Mouse (Mus musculus) hindbrain, embryonic 15.5 days (tissue): ENCODE results near the gene Ift43. TPM values are rescaled to one million over a fixed set of nuclear protein-coding genes. Genes with fewer than 3 reads are reported as not detected.

Experiments used
- ATAC-seq: fragments of 200-750 bp; cut with Nextera tagmentation; 2 replicates; pipeline ENCODE4 v1.8.0; 2017; ENCODE audit warnings: low read depth, moderate number of reproducible peaks, moderate TSS enrichment; ENCODE audit not compliant: low FRiP score
- H3K27ac ChIP-seq: fragments of 300-500 bp; sonication (generic); replicated peaks from 2 replicates; pipeline ENCODE4 v1.5.1; 2015; ENCODE audit warnings: mild to moderate bottlenecking, inconsistent platforms
- H3K27me3 ChIP-seq: fragments of 300-500 bp; sonication (generic); 2 replicates; pipeline ENCODE4 v1.6.1; 2015; ENCODE audit warnings: control low read depth, inconsistent platforms
- H3K36me3 ChIP-seq: fragments of 300-500 bp; sonication (generic); 2 replicates; pipeline ENCODE4 v1.6.1; 2015; ENCODE audit warnings: control low read depth, inconsistent platforms
- H3K4me1 ChIP-seq: fragments of 300-500 bp; sonication (generic); replicated peaks from 2 replicates; pipeline ENCODE4 v1.6.1; 2015; ENCODE audit warnings: control low read depth, inconsistent platforms
- H3K4me2 ChIP-seq: fragments of 300-500 bp; sonication (generic); 2 replicates; pipeline ENCODE4 v1.6.1; 2015; ENCODE audit warnings: moderate library complexity, mild to moderate bottlenecking, inconsistent platforms
- H3K4me3 ChIP-seq: fragments of 300-500 bp; sonication (generic); 2 replicates; pipeline ENCODE4 v1.5.1; 2015; ENCODE audit warnings: mild to moderate bottlenecking, inconsistent platforms
- H3K9ac ChIP-seq: fragments of 300-500 bp; sonication (generic); 2 replicates; pipeline ENCODE4 v1.6.1; 2015; ENCODE audit warnings: inconsistent platforms
- H3K9me3 ChIP-seq: fragments of 300-500 bp; sonication (generic); 2 replicates; pipeline ENCODE4 v1.6.1; 2016; ENCODE audit warnings: control low read depth, inconsistent platforms
- WGBS: fragments of 180-500 bp; shearing (Covaris S2); methylation state at CpG from one replicate; pipeline ENCODE4 v1.1.7; 2015; 5-methylcytosine and 5-hydroxymethylcytosine counted together
- polyA plus RNA-seq: library from polyadenylated mRNA; unstranded; fragments of >200 nt; fragmentation: Nextera tagmentation; extraction: Ambion mirVana; gene quantifications from 2 replicates; pipeline ENCODE4 v1.2.1, GENCODE M21; 2015

The Ift43 gene
- polyA plus RNA-seq, 1 experiment from 2014 or later, result 42.7 TPM

DNA sequence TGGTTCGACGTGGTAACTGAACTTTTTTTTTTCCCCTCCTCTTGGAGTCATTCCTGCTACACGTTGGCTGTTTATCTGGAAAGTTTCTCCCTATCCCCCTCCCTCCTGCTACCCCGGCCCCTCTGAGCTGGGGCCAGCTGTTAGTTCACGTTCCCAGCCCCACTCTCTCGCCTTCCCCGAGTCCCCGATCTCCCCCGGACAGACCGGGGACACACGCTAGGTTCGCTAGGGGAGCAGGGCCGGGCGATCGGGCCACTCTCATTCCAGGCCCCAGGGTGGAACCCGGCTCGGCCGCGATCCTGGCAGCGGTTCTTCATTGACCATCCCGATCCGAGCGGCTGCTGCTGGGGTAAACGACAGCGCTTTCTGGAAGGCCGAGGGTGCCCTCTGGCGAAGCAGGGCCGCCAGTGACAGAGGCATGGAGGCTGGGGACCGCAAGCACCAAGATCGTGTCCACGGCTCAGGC is 3.1 kb upstream of the Ift43 start:
- under 1% methylated on average over 31 of the region's 31 CpGs for WGBS
- Histone ChIP-seq H3K9ac (peak overlapping the region; percentile 66), H3K4me2 (peak overlapping the region; percentile 99), H3K27ac (peak overlapping the region; percentile 80), H3K36me3 (no peaks in the 10 kb centered on the region), H3K4me1 (peaks cover 41% of the 10 kb centered on the region), H3K27me3 (peaks cover 14% of the 10 kb centered on the region; the same call in 1 of the 2 replicates), H3K9me3 (no peaks in the 10 kb centered on the region), H3K4me3 (peak overlapping the region; percentile 65)
- ATAC-seq, result peak; percentile 83

DNA sequence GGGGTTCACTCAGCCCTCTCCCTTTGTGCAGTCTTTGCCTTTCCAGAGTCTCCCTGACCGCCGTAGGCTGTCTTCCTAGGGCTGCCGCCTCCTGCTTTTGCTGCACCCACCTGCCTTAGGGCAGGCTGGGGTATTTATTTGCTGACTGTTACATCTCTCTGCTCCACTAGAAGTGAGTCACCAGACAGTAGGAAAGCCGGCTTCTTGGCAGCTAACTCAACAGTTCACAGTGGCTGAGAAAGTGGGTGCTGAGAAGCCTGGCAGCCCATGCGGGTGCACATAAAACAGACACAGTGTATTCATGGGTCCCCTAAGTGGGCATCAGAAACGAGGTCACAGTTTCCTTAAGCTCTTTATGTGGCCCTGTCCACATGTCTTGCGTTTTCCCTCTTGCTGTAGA is 3.5 kb downstream of the Ift43 start:
- Histone ChIP-seq H3K4me3 (no peak overlapping the region), H3K36me3 (0 out of 2 replicates have a peak, but pooled peaks cover 6% of the 10 kb centered on the region), H3K4me1 (peaks cover 8% of the 10 kb centered on the region), H3K27ac (no peak overlapping the region), H3K9ac (no peak overlapping the region), H3K4me2 (no peak overlapping the region), H3K27me3 (0 out of 2 replicates have a peak, but pooled peaks cover under 1% of the 10 kb centered on the region), H3K9me3 (no peaks in the 10 kb centered on the region)
- ATAC-seq, result no peak
- 94% methylated on average over 7 of the region's 7 CpGs for WGBS

DNA sequence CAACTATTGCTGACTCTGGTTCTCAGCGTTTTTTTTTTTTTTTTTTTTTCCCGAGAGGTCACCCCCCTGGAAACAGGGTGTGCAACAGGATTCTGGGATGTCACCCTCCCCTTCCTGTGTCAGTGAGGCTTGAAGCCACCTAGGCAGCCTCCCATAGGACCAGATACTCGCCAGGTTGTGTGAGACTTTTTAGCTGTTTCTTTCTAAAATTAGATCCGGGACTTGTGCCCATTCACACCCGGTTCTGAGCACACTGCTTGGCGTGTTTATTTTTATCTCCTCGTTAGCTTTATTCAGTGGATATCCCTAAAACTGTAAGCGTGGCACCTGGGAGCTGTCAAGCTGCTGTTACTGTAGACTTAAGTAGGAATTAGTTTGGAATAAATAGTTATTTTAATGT is 4.2 kb downstream of the Ift43 start:
- Histone ChIP-seq H3K9ac (no peak overlapping the region), H3K27me3 (no peaks in the 10 kb centered on the region), H3K9me3 (no peaks in the 10 kb centered on the region), H3K4me2 (no peak overlapping the region), H3K27ac (no peak overlapping the region), H3K4me3 (no peak overlapping the region), H3K4me1 (peaks cover 8% of the 10 kb centered on the region), H3K36me3 (0 out of 2 replicates have a peak, but pooled peaks cover 6% of the 10 kb centered on the region)
- ATAC-seq, result no peak
- WGBS, result 83% methylated on average over 8 of the region's 8 CpGs

DNA sequence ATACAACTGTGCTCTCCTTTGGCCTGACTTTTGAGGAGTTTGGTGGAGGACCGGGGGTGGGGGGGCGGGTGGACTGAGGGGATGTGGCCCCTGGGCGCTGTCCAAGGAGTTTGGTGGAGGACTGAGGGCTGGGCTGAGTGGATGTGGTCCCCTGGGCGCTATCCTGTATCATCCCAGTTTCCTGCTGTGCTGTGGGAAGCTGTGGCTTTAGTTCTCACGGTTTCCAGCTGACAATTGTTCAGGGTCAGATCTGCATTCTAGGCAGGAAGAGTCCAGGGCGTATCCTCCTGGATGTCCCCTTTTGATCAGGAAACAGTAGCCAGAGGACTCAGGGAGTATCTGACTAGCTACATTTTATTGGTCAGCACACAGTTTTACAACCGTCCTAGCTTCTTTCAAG is 5.7 kb downstream of the Ift43 start:
- Histone ChIP-seq H3K27ac (no peak overlapping the region), H3K9me3 (no peaks in the 10 kb centered on the region), H3K4me1 (peaks cover 5% of the 10 kb centered on the region), H3K9ac (no peak overlapping the region), H3K4me3 (no peak overlapping the region), H3K36me3 (0 out of 2 replicates have a peak, but pooled peaks cover 6% of the 10 kb centered on the region), H3K4me2 (no peak overlapping the region), H3K27me3 (no peaks in the 10 kb centered on the region)
- ATAC-seq, result 0 out of 2 replicates have a peak, but pooled peaks have one; percentile 10
- WGBS, result 71% methylated on average over 7 of the region's 7 CpGs

DNA sequence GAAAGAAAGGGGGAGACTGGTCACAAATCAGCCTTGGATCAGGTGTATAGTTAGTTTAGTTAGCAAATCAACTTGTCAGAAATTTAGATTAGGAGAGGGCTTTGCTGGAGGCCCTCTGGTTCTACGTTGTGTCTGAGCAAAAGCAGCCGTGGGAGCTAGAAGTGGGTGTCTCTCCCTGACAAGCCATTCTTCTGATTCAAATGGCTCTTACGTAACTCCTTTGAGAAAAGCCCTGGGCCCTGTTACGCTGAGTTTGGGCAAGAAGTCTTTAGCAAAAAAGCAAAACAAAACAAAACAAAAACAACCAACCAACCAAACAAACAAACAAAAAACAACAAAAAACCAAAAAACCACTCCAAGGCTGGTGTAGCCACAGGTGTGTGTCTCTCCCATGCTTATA is 8.4 kb downstream of the Ift43 start:
- no peak overlapping the region for H3K9ac ChIP-seq
- H3K4me3 ChIP-seq, result no peak overlapping the region
- 0 out of 2 replicates have a peak, but pooled peaks cover 6% of the 10 kb centered on the region for H3K36me3 ChIP-seq
- no peaks in the 10 kb centered on the region for H3K27me3 ChIP-seq
- no peak overlapping the region for H3K4me2 ChIP-seq
- no peak for ATAC-seq
- WGBS, result 71% methylated on average over 4 of the region's 4 CpGs
- H3K27ac ChIP-seq, result no peak overlapping the region
- H3K9me3 ChIP-seq, result no peaks in the 10 kb centered on the region
- no peaks in the 10 kb centered on the region for H3K4me1 ChIP-seq

GRCm38 (mm10) chr12:86091601-86092132 is 9.3 kb downstream of the Ift43 start:
- ATAC-seq, result no peak
- 0 out of 2 replicates have a peak, but pooled peaks cover 6% of the 10 kb centered on the region for H3K36me3 ChIP-seq
- H3K27ac ChIP-seq, result no peak overlapping the region
- 51% methylated on average over 18 of the region's 18 CpGs for WGBS
- no peak overlapping the region for H3K4me3 ChIP-seq
- no peaks in the 10 kb centered on the region for H3K9me3 ChIP-seq
- H3K4me2 ChIP-seq, result peak overlapping the region; percentile 13; the same call in 1 of the 2 replicates
- no peaks in the 10 kb centered on the region for H3K4me1 ChIP-seq
- H3K27me3 ChIP-seq, result no peaks in the 10 kb centered on the region
- H3K9ac ChIP-seq, result no peak overlapping the region

DNA sequence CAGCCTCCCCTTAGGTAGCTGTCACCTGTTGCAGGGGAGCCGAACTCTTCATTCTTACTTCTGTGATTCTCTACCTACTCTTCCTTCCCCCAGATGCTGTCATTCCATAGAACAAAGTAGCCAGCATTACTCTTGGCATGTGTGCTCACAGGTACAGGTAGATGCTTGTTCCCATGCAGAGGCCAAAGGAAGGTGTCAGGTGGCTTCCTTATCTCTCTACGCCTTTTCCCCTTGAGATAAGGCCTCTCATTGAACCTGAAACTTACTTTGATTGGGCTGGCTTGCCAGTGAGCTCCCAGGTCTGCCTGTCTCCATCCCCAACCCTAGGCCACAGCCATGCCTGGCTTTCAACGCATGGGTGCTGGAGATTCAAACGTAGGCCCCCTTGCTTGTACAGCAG is 11.7 kb downstream of the Ift43 start:
- H3K27me3 ChIP-seq, result no peaks in the 10 kb centered on the region
- no peak overlapping the region for H3K9ac ChIP-seq
- 0 out of 2 replicates have a peak, but pooled peaks cover 3% of the 10 kb centered on the region for H3K36me3 ChIP-seq
- H3K27ac ChIP-seq, result no peak overlapping the region
- no peak overlapping the region for H3K4me2 ChIP-seq
- no peak for ATAC-seq
- no peaks in the 10 kb centered on the region for H3K9me3 ChIP-seq
- no peak overlapping the region for H3K4me3 ChIP-seq
- H3K4me1 ChIP-seq, result no peaks in the 10 kb centered on the region
- WGBS, result 94% methylated on average over 4 of the region's 4 CpGs

DNA sequence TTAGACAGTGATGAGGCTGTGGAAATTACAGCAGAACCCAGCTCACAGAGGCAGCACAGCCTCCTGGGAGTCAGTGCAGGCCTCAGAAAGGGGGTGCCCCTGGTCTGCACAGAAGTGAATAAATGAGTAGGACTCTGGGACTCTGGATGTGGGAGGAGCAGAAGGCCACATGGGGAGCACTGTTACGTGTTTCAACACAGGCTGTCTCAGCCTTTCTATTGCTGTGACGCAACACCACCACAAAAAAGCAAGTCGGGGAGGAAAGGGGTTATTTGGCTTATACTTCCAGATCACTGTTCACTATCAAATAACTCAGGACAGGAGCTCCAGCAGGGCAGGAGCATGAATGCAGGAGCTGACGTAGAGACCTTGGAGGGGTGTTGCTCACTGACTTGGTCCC is 13.5 kb downstream of the Ift43 start:
- no peaks in the 10 kb centered on the region for H3K27me3 ChIP-seq
- no peaks in the 10 kb centered on the region for H3K9me3 ChIP-seq
- no peaks in the 10 kb centered on the region for H3K4me1 ChIP-seq
- no peak overlapping the region for H3K9ac ChIP-seq
- no peak for ATAC-seq
- H3K4me2 ChIP-seq, result no peak overlapping the region
- H3K4me3 ChIP-seq, result no peak overlapping the region
- 90% methylated on average over 4 of the region's 4 CpGs for whole genome bisulfite sequencing
- H3K27ac ChIP-seq, result no peak overlapping the region
- no peaks in the 10 kb centered on the region for H3K36me3 ChIP-seq

GRCm38 (mm10) chr12:86097781-86098180 is 15.4 kb downstream of the Ift43 start:
- no peak for ATAC-seq
- no peaks in the 10 kb centered on the region for H3K36me3 ChIP-seq
- H3K27me3 ChIP-seq, result no peaks in the 10 kb centered on the region
- no peak overlapping the region for H3K9ac ChIP-seq
- H3K4me1 ChIP-seq, result peaks cover under 1% of the 10 kb centered on the region; the same call in 1 of the 2 replicates
- no peak overlapping the region for H3K27ac ChIP-seq
- no peak overlapping the region for H3K4me2 ChIP-seq
- H3K4me3 ChIP-seq, result no peak overlapping the region
- WGBS, result 65% methylated on average over 11 of the region's 11 CpGs
- no peaks in the 10 kb centered on the region for H3K9me3 ChIP-seq

- Histone ChIP-seq H3K27me3 (no peaks in the 10 kb centered on the region), H3K36me3 (no peaks in the 10 kb centered on the region), H3K9me3 (no peaks in the 10 kb centered on the region), H3K27ac (no peak overlapping the region), H3K4me2 (no peak overlapping the region), H3K4me1 (peaks cover 15% of the 10 kb centered on the region), H3K4me3 (no peak overlapping the region), H3K9ac (no peak overlapping the region)
- ATAC-seq, result no peak
- WGBS, result 89% methylated on average over 3 of the region's 3 CpGs
These were observed 18.4 kb downstream of the Ift43 start for GRCm38 (mm10) chr12:86100711-86101110.

DNA sequence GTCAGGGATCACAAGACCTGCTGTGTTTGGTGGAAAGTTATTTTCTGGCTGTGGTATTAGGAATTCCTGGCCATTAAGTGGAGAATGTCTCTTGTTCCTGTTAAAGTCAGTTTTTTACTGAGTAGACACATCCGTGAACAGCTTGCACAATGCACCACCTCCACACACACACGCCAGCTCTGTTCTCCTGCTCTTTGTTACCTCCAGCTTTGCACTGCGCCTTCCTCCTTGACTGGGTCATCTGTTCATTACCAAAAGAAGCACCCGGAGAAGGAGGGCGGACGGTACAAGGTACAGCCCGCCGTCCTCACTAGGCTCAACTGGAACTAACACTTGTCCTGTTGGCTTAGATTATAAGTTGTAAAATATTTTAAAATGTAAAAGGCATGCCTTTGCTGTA is 20.3 kb downstream of the Ift43 start:
- Histone ChIP-seq H3K36me3 (no peaks in the 10 kb centered on the region), H3K9ac (no peak overlapping the region), H3K4me2 (no peak overlapping the region), H3K4me1 (peaks cover 15% of the 10 kb centered on the region), H3K27ac (0 out of 2 replicates have a peak overlapping the region, but pooled peaks have one; percentile 31), H3K4me3 (no peak overlapping the region), H3K27me3 (no peaks in the 10 kb centered on the region), H3K9me3 (no peaks in the 10 kb centered on the region)
- ATAC-seq, result no peak
- 70% methylated on average over 8 of the region's 8 CpGs for WGBS

- Histone ChIP-seq H3K27me3 (no peaks in the 10 kb centered on the region), H3K4me2 (no peak overlapping the region), H3K27ac (peak overlapping the region; percentile 44; the same call in 1 of the 2 replicates), H3K9ac (no peak overlapping the region), H3K36me3 (no peaks in the 10 kb centered on the region), H3K4me1 (peaks cover 15% of the 10 kb centered on the region), H3K4me3 (no peak overlapping the region), H3K9me3 (no peaks in the 10 kb centered on the region)
- no peak for ATAC-seq
- 23% methylated on average over 11 of the region's 11 CpGs for WGBS
These were observed 21.1 kb downstream of the Ift43 start for GRCm38 (mm10) chr12:86103391-86103790.

GRCm38 (mm10) chr12:86103852-86104251 is 21.5 kb downstream of the Ift43 start:
- peaks cover 15% of the 10 kb centered on the region for H3K4me1 ChIP-seq
- no peaks in the 10 kb centered on the region for H3K36me3 ChIP-seq
- H3K9me3 ChIP-seq, result no peaks in the 10 kb centered on the region
- no peak overlapping the region for H3K4me2 ChIP-seq
- WGBS, result 44% methylated on average over 8 of the region's 8 CpGs
- 0 out of 2 replicates have a peak overlapping the region, but pooled peaks have one; percentile 44 for H3K27ac ChIP-seq
- H3K4me3 ChIP-seq, result no peak overlapping the region
- no peak overlapping the region for H3K9ac ChIP-seq
- H3K27me3 ChIP-seq, result no peaks in the 10 kb centered on the region
- no peak for ATAC-seq
